Comparison of ENCODE assay signal across 12 mouse cellular contexts in genomic region chr17:9981273-9981672, GRCm38 (mm10).
"Had no signal": no experiment of that assay in that cellular context is flagged by ENCODE, and none has a peak within 500 bp of the region (broad histone marks: within the 10 kb centered on the region; RNA-seq: fewer than 3 reads in every experiment).

No protein-coding gene starts in this region.

- DNase-seq: left cerebral cortex, postnatal 4 days; liver; liver, embryonic 13.5 days; liver, postnatal 0 days; lung, adult 18-20 months; lung, adult 2 months; lung, embryonic 14.5 days; lung, postnatal 10 days; lung, postnatal 14 days; lung, postnatal 36 days; lung, postnatal 4 days; midbrain, embryonic 14.5 days had no signal
